Mouse (Mus musculus) erythroblast, adult 5-6 weeks (primary cell): ENCODE measurements around the gene Nom1. TPM values are rescaled to one million over a fixed set of nuclear protein-coding genes. Genes with fewer than 3 reads are reported as not detected.
A peak's percentile ranks its signal among the peaks of the same experiment; 100 is the strongest.
"Not testable (repeated sequence)": the region's sequence is repeated elsewhere in the genome, so short reads cannot be mapped to it uniquely, and the experiment has no call there.

Source experiments
- ATAC-seq: replicated peaks from 2 replicates; pipeline ENCODE4 v1.8.0; 2016; ENCODE audit warnings: moderate number of reproducible peaks, mild to moderate bottlenecking, moderate TSS enrichment, inconsistent platforms; ENCODE audit not compliant: poor library complexity, low FRiP score, severe bottlenecking
- total RNA-seq, 2 experiments: library from RNA; stranded (forward) in 1 of 2; stranded (reverse) in 1 of 2; fragments of 150-400 nt in 1 of 2; fragments of 200-764, 138-1000 nt in 1 of 2; gene quantifications; 2 replicates each; pipeline versions ENCODE4 v1.2.3 to v1.2.4; 2015 to 2017; ENCODE audit warnings: low replicate concordance in 2 of 2

The Nom1 gene
- total RNA-seq (2015; ENCODE audit: low replicate concordance): 0.77 and 5.2 TPM in 2 replicates
- 3.0 and 7.2 TPM in 2 replicates for total RNA-seq (2017; ENCODE audit: low replicate concordance)

- ATAC-seq: peak; percentile 94
These were observed at the start of gene Nom1 for GRCm38 (mm10) chr5:29434228-29434871. TSS of gene Nom1 (plus strand) at chr5:29434664.

- ATAC-seq: no peak
These were observed 46.9 kb upstream of the Nom1 start for GRCm38 (mm10) chr5:29387591-29387990.

- ATAC-seq: no peak
These were observed 46.1 kb upstream of the Nom1 start for GRCm38 (mm10) chr5:29388181-29388943.

- ATAC-seq: no peak; the same call in 1 of the 2 replicates
These were observed 45.3 kb upstream of the Nom1 start for GRCm38 (mm10) chr5:29388944-29389765.

- no peak for ATAC-seq
These were observed 36.0 kb upstream of the Nom1 start for GRCm38 (mm10) chr5:29398427-29398826.

- no peak for ATAC-seq
These were observed 23.6 kb upstream of the Nom1 start for GRCm38 (mm10) chr5:29410854-29411253.

GRCm38 (mm10) chr5:29413041-29413440 lies 21.4 kb upstream of the Nom1 start:
- no peak for ATAC-seq

- not testable (repeated sequence) for ATAC-seq
These were observed 11.1 kb upstream of the Nom1 start for GRCm38 (mm10) chr5:29423330-29423729.

GRCm38 (mm10) chr5:29434872-29435358 lies 451 bp downstream of the Nom1 start:
- peak; percentile 73 for ATAC-seq

GRCm38 (mm10) chr5:29435491-29435890 lies 1.0 kb downstream of the Nom1 start:
- no peak for ATAC-seq

- not testable (repeated sequence) for ATAC-seq
These were observed 2.3 kb downstream of the Nom1 start for GRCm38 (mm10) chr5:29436728-29437127.

- ATAC-seq: no peak
These were observed 10.8 kb downstream of the Nom1 start for GRCm38 (mm10) chr5:29445275-29445674.

- no peak for ATAC-seq
These were observed 17.9 kb downstream of the Nom1 start for GRCm38 (mm10) chr5:29452352-29452751.

- no peak for ATAC-seq
These were observed 22.6 kb downstream of the Nom1 start for GRCm38 (mm10) chr5:29456895-29457656.

GRCm38 (mm10) chr5:29462943-29463686 lies 28.7 kb downstream of the Nom1 start:
- ATAC-seq: 0 out of 2 replicates have a peak, but pooled peaks have one; percentile 21

GRCm38 (mm10) chr5:29467489-29468350 lies 33.3 kb downstream of the Nom1 start:
- no peak for ATAC-seq

- ATAC-seq: no peak
These were observed 34.0 kb downstream of the Nom1 start for GRCm38 (mm10) chr5:29468351-29469065.
